Mouse (Mus musculus) heart, embryonic 10.5 days (tissue): ENCODE data around the gene Tbc1d19. TPM values are rescaled to one million over a fixed set of nuclear protein-coding genes. Genes with fewer than 3 reads are reported as not detected.

Experiments used
- DNase-seq: peaks from one replicate; pipeline ENCODE4 v3.0.0-alpha.2; 2017; ENCODE audit warnings: low spot score
- H3K27ac ChIP-seq: fragments of 300-500 bp; sonication (generic); 2 replicates; pipeline ENCODE4 v1.5.1; 2016; ENCODE audit warnings: mild to moderate bottlenecking
- H3K27me3 ChIP-seq: fragments of 300-500 bp; sonication (generic); 2 replicates; pipeline ENCODE4 v1.6.1; 2016; ENCODE audit warnings: mild to moderate bottlenecking; ENCODE audit not compliant: poor library complexity, insufficient read depth, severe bottlenecking
- H3K36me3 ChIP-seq: fragments of 300-500 bp; sonication (generic); 2 replicates; pipeline ENCODE4 v1.6.1; 2016; ENCODE audit warnings: mild to moderate bottlenecking, moderate library complexity
- H3K4me1 ChIP-seq: fragments of 300-500 bp; sonication (generic); 2 replicates; pipeline ENCODE4 v1.6.1; 2016; ENCODE audit warnings: mild to moderate bottlenecking
- H3K4me3 ChIP-seq: fragments of 300-500 bp; sonication (generic); 2 replicates; pipeline ENCODE4 v1.5.1; 2016; ENCODE audit warnings: mild to moderate bottlenecking, moderate library complexity
- H3K9me3 ChIP-seq: fragments of 300-500 bp; sonication (generic); 2 replicates; pipeline ENCODE4 v1.6.1; 2016; ENCODE audit warnings: mild to moderate bottlenecking, moderate library complexity
- WGBS: fragments of 180-500 bp; shearing (Covaris S2); methylation state at CpG from one replicate; pipeline ENCODE4 v1.1.7; 2016; 5-methylcytosine and 5-hydroxymethylcytosine counted together
- polyA plus RNA-seq: library from polyadenylated mRNA; unstranded; fragments of >200 nt; fragmentation: Nextera tagmentation; extraction: Ambion mirVana; gene quantifications from 2 replicates; pipeline ENCODE4 v1.2.1, GENCODE M21; 2016

Gene Tbc1d19
- polyA plus RNA-seq, 1 experiment from 2014 or later = 35.1 TPM

DNA sequence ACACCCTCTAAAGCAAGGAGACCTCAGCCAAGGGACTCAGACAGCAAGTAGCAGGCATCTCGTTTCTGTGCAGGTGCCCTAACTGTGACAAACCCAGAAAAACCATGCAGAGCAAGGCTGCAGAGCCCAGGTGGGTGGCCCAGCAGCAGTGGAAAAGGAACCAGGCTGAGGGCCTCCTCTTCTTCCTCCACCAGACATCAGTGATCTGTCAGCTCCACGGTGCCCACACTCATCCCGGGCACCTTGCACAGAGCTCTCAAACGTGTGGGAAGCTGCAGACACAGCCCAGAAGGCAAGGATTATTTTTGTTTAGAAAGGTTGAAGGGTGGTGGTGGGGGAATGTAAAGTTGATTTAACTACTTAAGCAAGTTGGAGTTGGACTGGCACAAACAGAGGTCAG, 132.9 kb downstream of the Tbc1d19 start:
- WGBS = 70% methylated on average over 4 of the region's 4 CpGs
- no peaks in the 10 kb centered on the region for H3K9me3 ChIP-seq
- no peaks in the 10 kb centered on the region for H3K36me3 ChIP-seq
- H3K27me3 ChIP-seq = no peaks in the 10 kb centered on the region
- no peak overlapping the region for H3K4me3 ChIP-seq
- DNase-seq = no peak
- peaks cover 9% of the 10 kb centered on the region for H3K4me1 ChIP-seq
- no peak overlapping the region for H3K27ac ChIP-seq

DNA sequence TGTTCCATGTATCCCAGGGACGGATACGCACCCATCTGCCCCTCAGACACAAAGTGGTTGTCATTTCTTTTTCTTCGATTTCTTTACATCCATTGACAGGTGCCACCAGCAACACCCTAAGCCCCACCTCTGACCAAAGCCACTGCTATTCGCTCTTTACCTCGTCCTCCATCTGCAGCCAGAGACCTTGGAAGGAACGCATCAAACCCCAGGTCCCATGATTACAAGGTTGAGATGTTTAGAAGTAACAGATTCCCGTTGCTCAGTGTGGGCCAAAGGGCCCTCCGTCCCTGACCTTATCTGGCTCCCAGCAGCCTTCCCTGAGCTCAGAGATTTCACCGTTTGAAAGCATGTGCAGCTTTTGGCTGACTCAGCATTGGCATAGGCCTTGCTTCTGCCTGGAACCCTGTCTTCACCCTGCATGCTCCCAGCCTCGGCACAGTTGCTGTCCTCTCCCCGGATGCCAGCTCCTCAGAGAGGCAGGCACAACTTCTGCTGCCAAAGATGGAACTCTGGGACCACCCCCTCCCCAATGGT, 134.0 kb downstream of the Tbc1d19 start:
- peak; percentile 60 for DNase-seq
- WGBS = 66% methylated on average over 11 of the region's 11 CpGs
- no peaks in the 10 kb centered on the region for H3K36me3 ChIP-seq
- peaks cover 12% of the 10 kb centered on the region for H3K4me1 ChIP-seq
- H3K4me3 ChIP-seq = no peak overlapping the region
- no peak overlapping the region for H3K27ac ChIP-seq
- H3K27me3 ChIP-seq = no peaks in the 10 kb centered on the region
- H3K9me3 ChIP-seq = no peaks in the 10 kb centered on the region

DNA sequence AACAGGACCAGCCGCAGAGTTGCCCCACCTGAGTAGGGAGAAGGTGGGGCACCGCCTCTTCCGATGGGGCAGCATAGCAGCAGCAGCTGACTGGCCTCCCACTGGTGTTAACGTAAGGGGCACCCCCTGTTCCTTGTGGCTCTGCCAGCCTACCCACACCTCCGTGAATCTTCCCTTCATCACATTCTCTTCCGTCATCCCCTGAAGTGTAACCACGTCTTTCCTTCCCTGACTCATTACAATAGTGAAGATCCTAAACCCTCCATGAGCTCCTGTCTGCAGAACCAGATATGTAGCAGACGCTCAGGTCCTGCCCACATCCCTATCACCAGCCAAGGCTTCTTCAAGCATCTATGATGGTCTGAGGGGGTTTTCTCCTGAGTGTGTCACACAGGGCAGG, 137.3 kb downstream of the Tbc1d19 start:
- no peak for DNase-seq
- Histone ChIP-seq H3K9me3 (no peaks in the 10 kb centered on the region), H3K36me3 (no peaks in the 10 kb centered on the region), H3K4me3 (no peak overlapping the region), H3K27ac (no peak overlapping the region), H3K4me1 (peaks cover 9% of the 10 kb centered on the region), H3K27me3 (no peaks in the 10 kb centered on the region)
- WGBS = 81% methylated on average over 8 of the region's 8 CpGs

DNA sequence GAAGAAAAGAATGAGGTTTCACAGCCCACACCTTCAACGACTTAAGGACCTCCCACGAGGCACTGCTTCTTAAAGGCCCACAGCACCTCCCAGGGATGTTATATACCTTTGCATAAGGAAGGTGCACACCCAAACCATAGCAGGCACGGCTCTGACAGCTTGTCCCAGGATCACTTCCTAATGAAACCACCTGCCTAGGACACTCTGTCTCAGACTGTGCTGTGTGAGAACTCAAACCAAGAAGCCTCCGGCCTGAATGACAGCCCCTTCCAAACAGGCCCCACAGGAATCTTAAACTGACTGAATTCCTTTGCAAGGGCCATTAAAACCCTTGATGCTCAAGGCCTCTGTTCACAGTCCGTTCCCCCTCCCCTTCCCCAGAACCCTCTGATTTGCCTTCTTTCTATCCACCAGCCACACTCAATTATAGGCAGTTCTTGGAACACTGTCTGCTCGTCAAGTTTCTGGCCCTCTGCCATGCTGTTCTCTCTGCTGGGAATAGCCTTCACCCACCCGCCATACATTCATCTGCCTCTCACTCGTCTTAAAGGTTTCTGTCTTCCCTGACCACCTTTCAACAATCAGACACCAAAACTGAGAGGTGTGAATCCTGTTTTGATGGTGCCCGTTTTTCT, 138.3 kb downstream of the Tbc1d19 start:
- DNase-seq = peak; percentile 68
- H3K9me3 ChIP-seq = no peaks in the 10 kb centered on the region
- H3K27ac ChIP-seq = no peak overlapping the region
- H3K4me1 ChIP-seq = peaks cover 9% of the 10 kb centered on the region
- H3K36me3 ChIP-seq = no peaks in the 10 kb centered on the region
- no peaks in the 10 kb centered on the region for H3K27me3 ChIP-seq
- 54% methylated on average over 9 of the region's 9 CpGs for WGBS
- no peak overlapping the region for H3K4me3 ChIP-seq

GRCm38 (mm10) chr5:53948606-53949266, 139.3 kb downstream of the Tbc1d19 start:
- Histone ChIP-seq H3K27ac (peak overlapping the region; percentile 65), H3K9me3 (no peaks in the 10 kb centered on the region), H3K4me1 (peaks cover 9% of the 10 kb centered on the region), H3K4me3 (no peak overlapping the region), H3K36me3 (no peaks in the 10 kb centered on the region), H3K27me3 (no peaks in the 10 kb centered on the region)
- WGBS = 66% methylated on average over 8 of the region's 8 CpGs
- peak; percentile 77 for DNase-seq

- H3K27ac ChIP-seq = no peak overlapping the region
- H3K36me3 ChIP-seq = no peaks in the 10 kb centered on the region
- no peak overlapping the region for H3K4me3 ChIP-seq
- peak; percentile 56 for DNase-seq
- peaks cover 9% of the 10 kb centered on the region for H3K4me1 ChIP-seq
- H3K27me3 ChIP-seq = no peaks in the 10 kb centered on the region
- no peaks in the 10 kb centered on the region for H3K9me3 ChIP-seq
- 50% methylated on average over 7 of the region's 7 CpGs for WGBS
These were observed 140.8 kb downstream of the Tbc1d19 start for GRCm38 (mm10) chr5:53950189-53950588.

DNA sequence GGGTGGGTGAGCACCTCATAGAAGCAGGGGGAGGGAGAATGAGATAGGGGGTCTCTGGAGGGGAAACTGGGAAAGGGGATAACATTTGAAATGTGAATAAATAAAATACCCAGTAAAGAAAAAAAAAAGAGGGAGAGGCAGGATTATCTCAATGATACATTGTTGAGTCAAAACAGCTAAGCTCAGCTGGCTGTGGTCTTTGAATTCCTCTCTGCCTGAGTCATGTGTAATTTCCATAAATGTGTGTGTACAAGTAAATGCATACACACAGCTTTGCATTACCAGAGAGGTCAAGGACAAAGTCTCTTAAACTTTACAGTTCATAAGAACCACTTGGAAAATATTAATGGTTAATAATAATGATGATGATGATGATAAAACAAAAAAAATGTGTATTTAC, 143.8 kb downstream of the Tbc1d19 start:
- DNase-seq = no peak
- Histone ChIP-seq H3K27me3 (no peaks in the 10 kb centered on the region), H3K36me3 (no peaks in the 10 kb centered on the region), H3K27ac (no peak overlapping the region), H3K4me3 (no peak overlapping the region), H3K9me3 (no peaks in the 10 kb centered on the region), H3K4me1 (peaks cover 11% of the 10 kb centered on the region)

Other genes starting within 250 kb of the Tbc1d19 start
- 0.09 and 0.28 TPM in 2 replicates for gene Cckar, start 101.9 kb upstream of the Tbc1d19 start, polyA plus RNA-seq
- 12.5 and 15.2 TPM in 2 replicates for gene Stim2, start 188.9 kb downstream of the Tbc1d19 start, polyA plus RNA-seq